Mouse (Mus musculus) C2C12 (cell line): ENCODE results near the gene Ehbp1l1. TPM values are rescaled to one million over a fixed set of nuclear protein-coding genes. Genes with fewer than 3 reads are reported as not detected.

ENCODE experiments used
- H3K27me3 ChIP-seq: one replicate; pipeline ENCODE4 v1.6.1; 2011; ENCODE audit not compliant: control insufficient read depth, insufficient read depth, insufficient read length
- H3K36me3 ChIP-seq: one replicate; pipeline ENCODE4 v1.6.1; 2011; ENCODE audit not compliant: control insufficient read depth, insufficient read depth
- H3K4me3 ChIP-seq: one replicate; pipeline ENCODE4 v1.5.1; 2011; ENCODE audit warnings: mild to moderate bottlenecking, control low read depth; ENCODE audit not compliant: poor library complexity, insufficient read depth, severe bottlenecking
- H3K79me2 ChIP-seq: one replicate; pipeline ENCODE4 v1.6.1; 2011; ENCODE audit not compliant: control insufficient read depth, insufficient read depth
- H3K79me3 ChIP-seq: one replicate; pipeline ENCODE4 v1.6.1; 2011; ENCODE audit warnings: low read depth, control low read depth
- H3ac ChIP-seq: one replicate; pipeline ENCODE3; 2011; ENCODE audit warnings: low read depth; ENCODE audit not compliant: control insufficient read depth, insufficient read length
- CEBPB ChIP-seq: IDR thresholded peaks from one replicate; pipeline ENCODE4 v1.6.1; 2011; ENCODE audit warnings: low read depth, mild to moderate bottlenecking, control low read depth, moderate library complexity
- CTCF ChIP-seq: IDR thresholded peaks from one replicate; pipeline ENCODE4 v1.5.1; 2011; ENCODE audit not compliant: control insufficient read depth, insufficient read depth, insufficient read length
- FOSL1 ChIP-seq: IDR thresholded peaks from one replicate; pipeline ENCODE4 v1.8.0; 2011; ENCODE audit warnings: mild to moderate bottlenecking, low read length; ENCODE audit not compliant: poor library complexity, insufficient read depth, severe bottlenecking
- MAX ChIP-seq: IDR thresholded peaks from one replicate; pipeline ENCODE4 v1.6.1; 2011; ENCODE audit warnings: mild to moderate bottlenecking, control low read depth
- MYOD1 ChIP-seq: IDR thresholded peaks from one replicate; pipeline ENCODE4 v1.6.1; 2011; ENCODE audit warnings: low read depth; ENCODE audit not compliant: control insufficient read depth, insufficient read length
- MYOG ChIP-seq: IDR thresholded peaks from one replicate; pipeline ENCODE4 v1.6.1; 2011; ENCODE audit not compliant: control insufficient read depth, insufficient read length; ENCODE audit errors: extremely low read depth
- USF1 ChIP-seq: IDR thresholded peaks from one replicate; pipeline ENCODE4 v1.6.1; 2011; ENCODE audit warnings: low read depth, mild to moderate bottlenecking, control low read depth, moderate library complexity
- polyA plus RNA-seq: library from polyadenylated mRNA; unstranded; fragments of >200 nt; fragmentation: generic; extraction: Trizol; gene quantifications from one replicate; pipeline ENCODE4 v1.2.1, GENCODE M21; 2012; ENCODE audit warnings: missing spikeins

The Ehbp1l1 gene
- polyA plus RNA-seq, 1 experiment, result 62.1 TPM

- H3K27me3 ChIP-seq, result no peaks in the 10 kb centered on the region
- no peak overlapping the region for H3K4me3 ChIP-seq
- TF ChIP-seq CTCF, result no peak
- TF ChIP-seq FOSL1, result no peak
- no peak for TF ChIP-seq CEBPB
- no peak for TF ChIP-seq MYOD1
- TF ChIP-seq MYOG, result no peak
- TF ChIP-seq MAX, result no peak
- TF ChIP-seq USF1, result no peak
- H3K79me2 ChIP-seq, result no peaks in the 10 kb centered on the region
- no peaks in the 10 kb centered on the region for H3K79me3 ChIP-seq
- peaks cover 51% of the 10 kb centered on the region for H3K36me3 ChIP-seq
- no peak overlapping the region for H3ac ChIP-seq
Observed at GRCm38 (mm10) chr19:5704801-5705571, 21.1 kb downstream of the Ehbp1l1 start.

- H3K79me3 ChIP-seq, result no peaks in the 10 kb centered on the region
- no peak within 1 kb of the TSS for H3K4me3 ChIP-seq
- H3ac ChIP-seq, result no peak within 1 kb of the TSS
- no peaks in the 10 kb centered on the region for H3K27me3 ChIP-seq
- H3K36me3 ChIP-seq, result peaks cover 56% of the 10 kb centered on the region
- TF ChIP-seq CEBPB (no peak), USF1 (no peak), FOSL1 (no peak), CTCF (no peak), MYOG (no peak), MAX (no peak), MYOD1 (no peak)
- H3K79me2 ChIP-seq, result no peaks in the 10 kb centered on the region
Observed at GRCm38 (mm10) chr19:5704163-5704800, 21.8 kb downstream of the Ehbp1l1 start, which contains the start of gene Kcnk7. Gene Kcnk7 (plus strand): TSS chr19:5704367.

- Histone ChIP-seq H3K79me2 (peaks cover 35% of the 10 kb centered on the region), H3K27me3 (no peaks in the 10 kb centered on the region), H3K79me3 (peaks cover 26% of the 10 kb centered on the region), H3ac (no peak overlapping the region), H3K36me3 (peaks cover 62% of the 10 kb centered on the region), H3K4me3 (no peak overlapping the region)
- TF ChIP-seq USF1, result no peak
- TF ChIP-seq MYOD1, result no peak
- no peak for TF ChIP-seq MYOG
Observed at GRCm38 (mm10) chr19:5695849-5696462, 30.2 kb downstream of the Ehbp1l1 start.

- no peaks in the 10 kb centered on the region for H3K27me3 ChIP-seq
- H3K79me2 ChIP-seq, result peaks cover 48% of the 10 kb centered on the region
- H3K36me3 ChIP-seq, result peaks cover 47% of the 10 kb centered on the region
- peaks cover 39% of the 10 kb centered on the region for H3K79me3 ChIP-seq
- no peak overlapping the region for H3K4me3 ChIP-seq
- H3ac ChIP-seq, result no peak overlapping the region
- TF ChIP-seq MAX (no peak), FOSL1 (no peak), USF1 (no peak), MYOG (no peak)
Observed at GRCm38 (mm10) chr19:5693801-5694200, 32.3 kb downstream of the Ehbp1l1 start.

- H3K36me3 ChIP-seq, result peaks cover 38% of the 10 kb centered on the region
- peaks cover 51% of the 10 kb centered on the region for H3K79me2 ChIP-seq
- peak overlapping the region; percentile 19 for H3ac ChIP-seq
- H3K27me3 ChIP-seq, result no peaks in the 10 kb centered on the region
- H3K79me3 ChIP-seq, result peaks cover 40% of the 10 kb centered on the region
- TF ChIP-seq FOSL1, result no peak
- TF ChIP-seq CTCF, result no peak
- TF ChIP-seq MAX, result no peak
- no peak for TF ChIP-seq MYOD1
- TF ChIP-seq CEBPB, result no peak
- no peak for TF ChIP-seq MYOG
- TF ChIP-seq USF1, result no peak
- no peak overlapping the region for H3K4me3 ChIP-seq
Observed at GRCm38 (mm10) chr19:5692913-5693396, 33.2 kb downstream of the Ehbp1l1 start.
